ENCODE assay signal across 11 mouse cellular contexts in genomic region chr7:109841618-109842418, GRCm38 (mm10). TPM values are rescaled to one million over a fixed set of nuclear protein-coding genes. Genes with fewer than 3 reads are reported as not detected.
DNase-seq lines count a peak whose midpoint lies in the region; ATAC-seq and TF ChIP-seq lines count a peak whose summit lies in the region.
"Had no signal": no experiment of that assay in that cellular context is flagged by ENCODE, and none has a peak within 500 bp of the region (broad histone marks: within the 10 kb centered on the region; RNA-seq: fewer than 3 reads in every experiment).

No protein-coding gene starts in this region.

- peak; percentile 62 to 69 for DNase-seq in left cerebral cortex, postnatal 10 days (ENCODE audit: extremely low spot score in 1 of 2, low spot score in 2 of 2)
- DNase-seq in left cerebral cortex, adult 11 months (ENCODE audit: low spot score): no peak
- DNase-seq in cerebellum, adult 9-10 months: peak; percentile 23
- peak; percentile 78 to 83 for DNase-seq in heart, postnatal 10 days
- peak; percentile 76 for DNase-seq in midbrain, embryonic 14.5 days
- no peak for DNase-seq in gastrocnemius, adult 2 months
- no peak for DNase-seq in thymus, adult 2 months
- DNase-seq in embryo, embryonic 10.5 days (ENCODE audit: low spot score): no peak
- DNase-seq: thymus, postnatal 25 days had no signal

- intact Hi-C loops in left cerebral cortex, postnatal 10 days (cut with DNase I): no loop called here
- intact Hi-C loops in heart, postnatal 10 days (cut with DNase I): no loop called here
- intact Hi-C loops in gastrocnemius, adult 2 months (cut with DNase I): no loop called here

- no peak overlapping the region for H3K27ac ChIP-seq in midbrain, embryonic 14.5 days (replicated peaks; ENCODE audit: low read depth, low read length)
- no peak overlapping the region for H3K27ac ChIP-seq in gastrocnemius, adult 2 months
- H3K27ac ChIP-seq in thymus, adult 2 months (ENCODE audit: control insufficient read depth, insufficient read depth, low read length): no peak overlapping the region
- H3K27ac ChIP-seq: embryonic facial prominence, embryonic 15.5 days had no signal

- no peak overlapping the region for H3K4me3 ChIP-seq in midbrain, embryonic 14.5 days (replicated peaks; ENCODE audit: low read depth, low read length)
- H3K4me3 ChIP-seq in gastrocnemius, adult 2 months: no peak overlapping the region
- no peak overlapping the region for H3K4me3 ChIP-seq in thymus, adult 2 months (ENCODE audit: control insufficient read depth, insufficient read depth, low read length)
- H3K4me3 ChIP-seq: embryonic facial prominence, embryonic 15.5 days had no signal

- no peak overlapping the region for H3K4me2 ChIP-seq in midbrain, embryonic 14.5 days (ENCODE audit: low read length)
- H3K4me2 ChIP-seq: embryonic facial prominence, embryonic 15.5 days had no signal

- 83% methylated on average over 13 of the region's 13 CpGs for WGBS in midbrain, embryonic 14.5 days
- 91% methylated on average over 13 of the region's 13 CpGs for WGBS in thymus, adult 2 months

- peak; percentile 68 for ATAC-seq in midbrain, embryonic 14.5 days (ENCODE audit: low FRiP score, low TSS enrichment)
- ATAC-seq: Patski had no signal

- H3K9me3 ChIP-seq in midbrain, embryonic 14.5 days (ENCODE audit: control insufficient read depth, low read length): no peaks in the 10 kb centered on the region
- H3K9me3 ChIP-seq: embryonic facial prominence, embryonic 15.5 days had no signal

- no peak overlapping the region for H3K9ac ChIP-seq in midbrain, embryonic 14.5 days (replicated peaks; ENCODE audit: low read length)
- H3K9ac ChIP-seq: embryonic facial prominence, embryonic 15.5 days had no signal

- H3K36me3 ChIP-seq in midbrain, embryonic 14.5 days (ENCODE audit: control insufficient read depth, insufficient read depth, low read length): no peaks in the 10 kb centered on the region
- no peaks in the 10 kb centered on the region for H3K36me3 ChIP-seq in thymus, adult 2 months (ENCODE audit: control insufficient read depth, insufficient read depth, low read length)
- H3K36me3 ChIP-seq: embryonic facial prominence, embryonic 15.5 days had no signal

- no peaks in the 10 kb centered on the region for H3K4me1 ChIP-seq in midbrain, embryonic 14.5 days (ENCODE audit: control insufficient read depth, insufficient read depth, low read length)
- H3K4me1 ChIP-seq in thymus, adult 2 months (replicated peaks; ENCODE audit: control insufficient read depth, insufficient read depth, low read length): no peaks in the 10 kb centered on the region

- TF ChIP-seq POLR2A in thymus, adult 2 months (IDR thresholded peaks at IDR 0.05; ENCODE audit: control insufficient read depth, extremely low read depth, insufficient read depth, low read length, poor library complexity): no peak

- H3K27me3 ChIP-seq in midbrain, embryonic 14.5 days (ENCODE audit: control insufficient read depth, insufficient read depth, low read length): no peaks in the 10 kb centered on the region
- H3K27me3 ChIP-seq in thymus, adult 2 months (ENCODE audit: control insufficient read depth, insufficient read depth, low read length): no peaks in the 10 kb centered on the region
- H3K27me3 ChIP-seq: embryonic facial prominence, embryonic 15.5 days; Patski had no signal

- no peak for TF ChIP-seq CTCF in gastrocnemius, adult 2 months (IDR thresholded peaks at IDR 0.05)
- TF ChIP-seq CTCF in thymus, adult 2 months (IDR thresholded peaks at IDR 0.05; ENCODE audit: borderline replicate concordance, control insufficient read depth, extremely low read depth, insufficient read depth, low read length, poor library complexity): no peak

RNA-seq across cellular contexts. Expression of gene Scube2, which starts 23.7 kb away (rescaled TPM):
- 1 to 10 TPM in 1 of 2 experiments, under 1 TPM in 1; 0.79 to 1.1 TPM for total RNA-seq in left cerebral cortex, postnatal 10 days (2021)
- total RNA-seq in heart, postnatal 10 days (2021): 10 to 100 TPM; 14.3 to 17.2 TPM
- 2.3 and 2.8 TPM in 2 replicates for polyA plus RNA-seq in midbrain, embryonic 14.5 days (2014; fragmentation: Nextera tagmentation; extraction: Ambion mirVana)
- 1 to 10 TPM; 1.4 to 3.5 TPM for total RNA-seq in gastrocnemius, adult 2 months (2021)
- polyA plus RNA-seq in thymus, adult 2 months (2012; rRNA removed): 0.06 and 0.34 TPM in 2 replicates
- polyA plus RNA-seq: Patski had no signal

RNA-seq across cellular contexts. Expression of gene Nrip3, which starts 60.0 kb away (rescaled TPM):
- 10 to 100 TPM; 81.7 to 83.3 TPM for total RNA-seq in left cerebral cortex, postnatal 10 days (2021)
- total RNA-seq in heart, postnatal 10 days (2021): under 1 TPM; 0.30 to 0.34 TPM
- polyA plus RNA-seq in midbrain, embryonic 14.5 days (2014; fragmentation: Nextera tagmentation; extraction: Ambion mirVana): 5.3 and 5.5 TPM in 2 replicates
- not detected for total RNA-seq in gastrocnemius, adult 2 months (2021)
- polyA plus RNA-seq in thymus, adult 2 months (2012; rRNA removed): 0.08 and 0.29 TPM in 2 replicates

Comparison
In these comparisons a context has a peak if more than half of its experiments do, and no peak if none do; other contexts are left out.
1. DNase-seq: peak in left cerebral cortex, postnatal 10 days (2 of 2), cerebellum, adult 9-10 months (single experiment), heart, postnatal 10 days (2 of 2) and midbrain, embryonic 14.5 days (single experiment); none in left cerebral cortex, adult 11 months (single experiment), gastrocnemius, adult 2 months (single experiment), thymus, adult 2 months (single experiment) and embryo, embryonic 10.5 days (single experiment).
2. RNA of gene Nrip3, which starts 60.0 kb away (total RNA-seq): 81.7 to 83.3 TPM in left cerebral cortex, postnatal 10 days; 0.30 to 0.34 TPM in heart, postnatal 10 days and not detected in gastrocnemius, adult 2 months; every median in the first group is over 10 times any median in the second.